Mouse (Mus musculus): ENCODE results near the gene Tmed4. TPM values are rescaled to one million over a fixed set of nuclear protein-coding genes. Genes with fewer than 3 reads are reported as not detected.
A peak's percentile ranks its signal among the peaks of the same experiment; 100 is the strongest.
"Not testable (repeated sequence)": the region's sequence is repeated elsewhere in the genome, so short reads cannot be mapped to it uniquely, and the experiment has no call there.

Tmed4 gene
- polyA plus RNA-seq, 1 experiment from 2014 or later: 104 TPM

DNA sequence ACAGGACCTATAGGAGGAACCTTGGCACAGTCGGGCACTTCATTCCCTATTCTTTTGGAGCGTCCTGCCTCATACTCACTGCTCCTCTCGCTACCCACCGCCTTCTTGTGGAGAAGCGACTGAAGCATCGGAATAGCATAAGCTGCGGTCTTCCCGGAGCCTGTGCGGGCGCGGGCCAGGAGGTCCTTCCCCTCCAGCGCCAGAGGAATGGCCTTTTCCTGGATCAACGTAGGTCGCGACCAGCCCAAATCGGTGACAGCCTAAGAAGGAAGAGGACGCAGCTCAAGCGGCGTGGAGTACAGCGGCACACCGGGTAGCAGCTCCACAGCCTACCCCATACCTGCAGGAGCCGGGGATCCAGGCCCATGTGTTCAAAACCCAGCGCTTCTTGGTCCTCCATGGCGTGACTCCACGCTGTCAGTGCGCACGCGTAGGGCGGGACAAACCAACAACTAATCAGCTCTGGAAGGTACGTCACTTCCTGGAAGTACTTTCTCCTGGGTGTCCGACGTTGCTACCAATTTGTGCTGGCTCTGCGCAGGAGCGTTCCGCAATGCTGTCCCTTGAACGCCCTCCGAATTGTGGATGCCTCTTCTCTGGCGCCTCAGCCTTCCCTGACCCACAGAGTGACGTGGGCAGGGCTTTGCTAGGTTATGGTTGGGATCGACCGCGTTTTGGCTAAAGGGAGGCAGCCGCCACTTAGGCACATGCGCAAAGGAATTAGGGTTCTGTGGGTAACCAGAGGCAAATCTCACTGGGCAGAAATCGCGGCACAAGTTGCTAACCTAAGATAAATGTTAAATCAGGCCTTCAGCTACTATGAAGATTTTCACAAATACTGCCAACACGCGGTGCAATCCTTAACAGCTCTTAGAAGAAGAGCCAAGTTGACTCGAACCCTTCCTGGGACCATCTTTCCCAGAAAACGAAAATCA is 7.1 kb downstream of the Tmed4 start, which contains the start of gene Ddx56:
TSS of gene Ddx56 (minus strand) at position 453 of the 935 bp plus-strand sequence.
- Histone ChIP-seq H3K4me3 (peak within 1 kb of the TSS; percentile 76), H3K9me3 (no peaks in the 10 kb centered on the region), H3K27me3 (no peaks in the 10 kb centered on the region), H3K4me2 (peak within 1 kb of the TSS; percentile 84), H3K9ac (peak within 1 kb of the TSS; percentile 70), H3K36me3 (peaks cover 53% of the 10 kb centered on the region), H3K27ac (peak within 1 kb of the TSS; percentile 93), H3K4me1 (peaks cover 8% of the 10 kb centered on the region)
- ATAC-seq (ENCODE audit: insufficient number of reproducible peaks, low FRiP score, low TSS enrichment, low read depth): peak; percentile 93
- 2% methylated on average over 50 of the region's 50 CpGs for WGBS

GRCm38 (mm10) chr11:6266621-6267020 is 8.0 kb downstream of the Tmed4 start:
- Histone ChIP-seq H3K9me3 (no peaks in the 10 kb centered on the region), H3K36me3 (peaks cover 57% of the 10 kb centered on the region), H3K9ac (peak overlapping the region; percentile 70), H3K4me1 (peaks cover 8% of the 10 kb centered on the region), H3K4me2 (peak overlapping the region; percentile 84), H3K27ac (no peak overlapping the region), H3K4me3 (peak overlapping the region; percentile 76), H3K27me3 (no peaks in the 10 kb centered on the region)
- 64% methylated on average over 9 of the region's 9 CpGs for WGBS
- no peak for ATAC-seq (ENCODE audit: insufficient number of reproducible peaks, low FRiP score, low TSS enrichment, low read depth)

GRCm38 (mm10) chr11:6261434-6262082 is 13.1 kb downstream of the Tmed4 start:
- H3K36me3 ChIP-seq: peaks cover 89% of the 10 kb centered on the region
- H3K4me3 ChIP-seq: no peak overlapping the region
- WGBS: 76% methylated on average over 10 of the region's 10 CpGs
- H3K27me3 ChIP-seq: no peaks in the 10 kb centered on the region
- no peaks in the 10 kb centered on the region for H3K9me3 ChIP-seq
- no peak overlapping the region for H3K4me2 ChIP-seq
- ATAC-seq (ENCODE audit: insufficient number of reproducible peaks, low FRiP score, low TSS enrichment, low read depth): no peak
- H3K4me1 ChIP-seq: peaks cover 3% of the 10 kb centered on the region
- no peak overlapping the region for H3K27ac ChIP-seq
- H3K9ac ChIP-seq: no peak overlapping the region

- H3K36me3 ChIP-seq: peaks cover 71% of the 10 kb centered on the region
- no peak overlapping the region for H3K4me2 ChIP-seq
- ATAC-seq (ENCODE audit: insufficient number of reproducible peaks, low FRiP score, low TSS enrichment, low read depth): no peak
- WGBS: 90% methylated on average over 7 of the region's 7 CpGs
- no peaks in the 10 kb centered on the region for H3K9me3 ChIP-seq
- no peak overlapping the region for H3K27ac ChIP-seq
- H3K4me3 ChIP-seq: no peak overlapping the region
- H3K27me3 ChIP-seq: no peaks in the 10 kb centered on the region
- no peaks in the 10 kb centered on the region for H3K4me1 ChIP-seq
- H3K9ac ChIP-seq: no peak overlapping the region
Observed at GRCm38 (mm10) chr11:6259413-6259812, 15.3 kb downstream of the Tmed4 start.

GRCm38 (mm10) chr11:6256490-6257072 is 18.1 kb downstream of the Tmed4 start:
- H3K9me3 ChIP-seq: no peaks in the 10 kb centered on the region
- ATAC-seq (ENCODE audit: insufficient number of reproducible peaks, low FRiP score, low TSS enrichment, low read depth): peak; percentile 30; the same call in 1 of the 2 replicates

GRCm38 (mm10) chr11:6254602-6255001 is 20.1 kb downstream of the Tmed4 start:
- peaks cover 23% of the 10 kb centered on the region for H3K36me3 ChIP-seq
- H3K27ac ChIP-seq; ATAC-seq (ENCODE audit: insufficient number of reproducible peaks, low FRiP score, low TSS enrichment, low read depth); H3K4me2 ChIP-seq; H3K27me3 ChIP-seq; H3K9me3 ChIP-seq; H3K4me3 ChIP-seq; H3K9ac ChIP-seq; H3K4me1 ChIP-seq: not testable (repeated sequence)
- WGBS: 91% methylated on average over 2 of the region's 2 CpGs

More at GRCm38 (mm10) chr11:6256490-6257072, 18.1 kb downstream of the Tmed4 start:
- Histone ChIP-seq H3K36me3 (peaks cover 43% of the 10 kb centered on the region), H3K4me3 (no peak overlapping the region), H3K27ac (no peak overlapping the region), H3K4me1 (no peaks in the 10 kb centered on the region), H3K4me2 (no peak overlapping the region), H3K27me3 (no peaks in the 10 kb centered on the region), H3K9ac (no peak overlapping the region)
- 65% methylated on average over 6 of the region's 6 CpGs for WGBS

DNA sequence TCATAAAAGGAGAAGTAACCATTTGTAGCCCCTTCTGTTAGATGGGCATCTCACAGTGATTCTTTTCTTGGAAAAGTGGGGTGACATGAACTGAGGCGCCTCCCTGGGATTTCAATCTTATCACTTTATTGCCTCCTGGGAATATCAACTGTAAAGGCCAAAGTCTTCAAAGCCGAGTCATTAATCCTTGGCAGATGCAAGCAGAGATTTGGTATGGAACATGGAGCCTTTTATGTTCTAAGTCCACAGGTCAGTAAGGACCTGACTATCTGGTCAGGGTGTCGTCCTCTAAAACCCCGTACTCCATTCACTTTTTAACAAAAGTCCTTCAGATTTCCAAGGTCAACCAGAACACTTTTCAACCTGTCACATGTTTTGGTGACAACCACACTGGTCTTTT is 21.8 kb downstream of the Tmed4 start:
- no peak overlapping the region for H3K27ac ChIP-seq
- no peaks in the 10 kb centered on the region for H3K9me3 ChIP-seq
- no peak overlapping the region for H3K9ac ChIP-seq
- H3K4me3 ChIP-seq: no peak overlapping the region
- H3K27me3 ChIP-seq: no peaks in the 10 kb centered on the region
- peaks cover 5% of the 10 kb centered on the region; the same call in 1 of the 2 replicates for H3K36me3 ChIP-seq
- H3K4me2 ChIP-seq: no peak overlapping the region
- 90% methylated on average over 4 of the region's 4 CpGs for WGBS
- H3K4me1 ChIP-seq: no peaks in the 10 kb centered on the region
- ATAC-seq (ENCODE audit: insufficient number of reproducible peaks, low FRiP score, low TSS enrichment, low read depth): no peak

GRCm38 (mm10) chr11:6252248-6252647 is 22.4 kb downstream of the Tmed4 start:
- Histone ChIP-seq H3K9me3 (no peaks in the 10 kb centered on the region), H3K9ac (no peak overlapping the region), H3K4me3 (no peak overlapping the region), H3K27ac (no peak overlapping the region), H3K36me3 (no peaks in the 10 kb centered on the region), H3K4me2 (no peak overlapping the region), H3K27me3 (no peaks in the 10 kb centered on the region), H3K4me1 (no peaks in the 10 kb centered on the region)
- ATAC-seq (ENCODE audit: insufficient number of reproducible peaks, low FRiP score, low TSS enrichment, low read depth): no peak
- 86% methylated on average over 5 of the region's 5 CpGs for WGBS

DNA sequence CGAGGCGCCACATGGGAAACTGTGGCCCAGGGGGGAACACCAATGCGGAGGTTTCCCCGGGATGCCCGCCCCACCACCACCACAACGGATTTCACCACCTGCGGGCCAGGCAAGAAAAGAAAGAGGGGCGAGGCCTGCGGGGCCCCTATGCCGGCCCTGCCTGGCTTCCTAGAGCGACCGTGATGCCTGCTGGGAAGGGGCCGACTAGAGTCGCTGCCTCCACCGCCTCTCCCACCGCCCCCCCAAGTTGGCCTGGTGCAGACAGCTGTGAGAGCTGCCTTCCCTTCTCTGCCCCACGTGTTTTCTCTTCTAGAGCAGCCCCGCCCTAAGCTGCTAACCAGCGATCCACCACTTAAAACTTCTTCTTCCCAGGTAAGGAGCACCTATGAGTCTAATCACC is 30.0 kb downstream of the Tmed4 start:
- Histone ChIP-seq H3K27ac (no peak overlapping the region), H3K4me3 (no peak overlapping the region), H3K27me3 (no peaks in the 10 kb centered on the region), H3K4me2 (no peak overlapping the region), H3K4me1 (no peaks in the 10 kb centered on the region), H3K36me3 (no peaks in the 10 kb centered on the region), H3K9me3 (no peaks in the 10 kb centered on the region), H3K9ac (no peak overlapping the region)
- 52% methylated on average over 19 of the region's 19 CpGs for WGBS
- no peak for ATAC-seq (ENCODE audit: insufficient number of reproducible peaks, low FRiP score, low TSS enrichment, low read depth)

DNA sequence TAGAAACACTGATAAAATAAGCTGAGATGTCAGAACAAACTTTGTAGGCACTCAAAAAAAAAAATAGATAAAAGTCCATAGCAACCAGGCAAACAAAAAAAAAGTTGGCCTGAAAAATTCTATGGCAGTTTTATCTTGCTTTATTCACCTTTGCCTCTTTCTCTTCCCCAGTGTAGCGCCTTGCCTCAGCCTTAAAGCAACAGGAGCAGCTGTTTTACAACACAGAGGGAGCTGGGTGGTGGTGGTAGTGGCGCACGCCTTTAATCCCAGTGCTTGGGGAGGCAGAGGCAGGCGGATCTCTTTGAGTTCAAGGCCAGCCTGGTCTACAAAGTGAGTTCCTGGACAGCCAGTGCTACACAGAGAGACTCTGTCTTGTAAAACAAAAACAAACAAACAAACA is 41.6 kb downstream of the Tmed4 start:
- ATAC-seq (ENCODE audit: insufficient number of reproducible peaks, low FRiP score, low TSS enrichment, low read depth): no peak
- 76% methylated on average over 4 of the region's 4 CpGs for WGBS
- H3K36me3 ChIP-seq: no peaks in the 10 kb centered on the region

GRCm38 (mm10) chr11:6230012-6230411 is 44.7 kb downstream of the Tmed4 start, which contains the start of gene Npc1l1:
Gene Npc1l1, minus strand, starts transcription at chr11:6230143.
- H3K36me3 ChIP-seq: no peaks in the 10 kb centered on the region
- H3K9me3 ChIP-seq: no peaks in the 10 kb centered on the region
- no peak within 1 kb of the TSS for H3K4me3 ChIP-seq
- WGBS: 83% methylated on average over 7 of the region's 7 CpGs
- no peak within 1 kb of the TSS for H3K9ac ChIP-seq
- H3K27ac ChIP-seq: no peak within 1 kb of the TSS
- H3K27me3 ChIP-seq: no peaks in the 10 kb centered on the region
- H3K4me1 ChIP-seq: no peaks in the 10 kb centered on the region
- no peak within 1 kb of the TSS for H3K4me2 ChIP-seq
- no peak for ATAC-seq (ENCODE audit: insufficient number of reproducible peaks, low FRiP score, low TSS enrichment, low read depth)

More for the DNA sequence above, 41.6 kb downstream of the Tmed4 start:
- Histone ChIP-seq H3K4me1 (no peaks in the 10 kb centered on the region), H3K27me3 (no peaks in the 10 kb centered on the region), H3K9me3 (0 out of 2 replicates have a peak, but pooled peaks cover 5% of the 10 kb centered on the region), H3K9ac (no peak overlapping the region), H3K4me2 (no peak overlapping the region), H3K4me3 (no peak overlapping the region), H3K27ac (no peak overlapping the region)

Data from limb, embryonic 15.5 days (tissue).